In genomic region chr12:98180235-98180800, GRCm38 (mm10) we compare ENCODE assay signal across 18 mouse cellular contexts.
DNase-seq lines count a peak whose midpoint lies in the region; ATAC-seq and TF ChIP-seq lines count a peak whose summit lies in the region.
"Had no signal": no experiment of that assay in that cellular context is flagged by ENCODE, and none has a peak within 500 bp of the region (broad histone marks: within the 10 kb centered on the region; RNA-seq: fewer than 3 reads in every experiment).

No protein-coding gene starts in this region.

- H3K27me3 ChIP-seq in hindbrain, postnatal 0 days (ENCODE audit: insufficient read depth, low read length) = no peaks in the 10 kb centered on the region
- H3K27me3 ChIP-seq in hindbrain, embryonic 12.5 days = 0 out of 2 replicates have a peak, but pooled peaks cover 4% of the 10 kb centered on the region
- H3K27me3 ChIP-seq: hindbrain, embryonic 15.5 days; neural tube, embryonic 12.5 days had no signal

- in situ Hi-C loops in ES-E14 (cut with MboI; ENCODE audit: low sequenced_read_pairs in 2 of 2, unreplicated experiment in 2 of 2) = no loop called here

- H3K9me3 ChIP-seq in hindbrain, postnatal 0 days (ENCODE audit: low read length) = no peaks in the 10 kb centered on the region
- no peaks in the 10 kb centered on the region for H3K9me3 ChIP-seq in hindbrain, embryonic 12.5 days (replicated peaks)
- no peaks in the 10 kb centered on the region for H3K9me3 ChIP-seq in ES-E14 (ENCODE audit: control insufficient read depth, insufficient read depth, low read depth, low read length)
- H3K9me3 ChIP-seq: heart, embryonic 15.5 days; hindbrain, embryonic 15.5 days; neural tube, embryonic 12.5 days had no signal

- intact Hi-C loops in gastrocnemius, adult 2 months (cut with DNase I) = loop anchor here (5.0 kb wide), 1 partner anchor 308 kb away; no protein-coding TSS in a partner anchor

- no peak overlapping the region for H3K4me3 ChIP-seq in hindbrain, postnatal 0 days (ENCODE audit: low read length)
- H3K4me3 ChIP-seq in hindbrain, embryonic 12.5 days = no peak overlapping the region
- no peak overlapping the region for H3K4me3 ChIP-seq in ES-E14 (ENCODE audit: insufficient read depth in 1 of 2, low read depth in 1 of 2, low read length in 2 of 2, poor library complexity in 1 of 2, severe bottlenecking in 1 of 2)
- H3K4me3 ChIP-seq in gastrocnemius, adult 2 months = no peak overlapping the region
- H3K4me3 ChIP-seq: heart, embryonic 15.5 days; hindbrain, embryonic 15.5 days; neural tube, embryonic 12.5 days had no signal

- peak; percentile 6 to 27 for DNase-seq in cerebellum, postnatal 25 days
- no peak for DNase-seq in cerebellum, postnatal 4 days (ENCODE audit: low spot score in 2 of 2)
- DNase-seq in hindbrain, postnatal 0 days (ENCODE audit: low spot score) = no peak
- DNase-seq in 3T3-L1 (ENCODE audit: low read depth, low spot score) = peak; percentile 11
- peak; percentile 30 for DNase-seq in ES-E14 (ENCODE audit: low read depth, low spot score)
- DNase-seq in gastrocnemius, adult 2 months = no peak
- DNase-seq in urinary bladder, adult 2 months (ENCODE audit: low spot score) = no peak
- DNase-seq: cerebellum, adult 11 months; embryo, embryonic 11 days; gastrocnemius, postnatal 36 days; kidney, adult 18-20 months; right cerebral cortex, postnatal 14 days; thymus, postnatal 36 days had no signal

- no peak overlapping the region for H3K9ac ChIP-seq in hindbrain, postnatal 0 days (replicated peaks; ENCODE audit: low read length)
- no peak overlapping the region for H3K9ac ChIP-seq in hindbrain, embryonic 12.5 days
- no peak overlapping the region for H3K9ac ChIP-seq in ES-E14 (ENCODE audit: insufficient read depth, low read depth, low read length, poor library complexity, severe bottlenecking)
- H3K9ac ChIP-seq: heart, embryonic 15.5 days; hindbrain, embryonic 15.5 days; neural tube, embryonic 12.5 days had no signal

- no peak overlapping the region for H3K27ac ChIP-seq in hindbrain, postnatal 0 days
- no peak overlapping the region for H3K27ac ChIP-seq in hindbrain, embryonic 12.5 days
- no peak overlapping the region for H3K27ac ChIP-seq in ES-E14 (ENCODE audit: insufficient read depth, low read depth, low read length, poor library complexity, severe bottlenecking)
- H3K27ac ChIP-seq in gastrocnemius, adult 2 months = no peak overlapping the region
- H3K27ac ChIP-seq: heart, embryonic 15.5 days; hindbrain, embryonic 15.5 days; macrophage; neural tube, embryonic 12.5 days had no signal

- 94% methylated on average over 16 of the region's 16 CpGs for whole genome bisulfite sequencing in hindbrain, postnatal 0 days
- WGBS in hindbrain, embryonic 12.5 days = 94% methylated on average over 16 of the region's 16 CpGs

- TF ChIP-seq CTCF in hindbrain, postnatal 0 days (IDR thresholded peaks at IDR 0.05; ENCODE audit: low read depth) = peak; percentile 26
- no peak for TF ChIP-seq CTCF in gastrocnemius, adult 2 months (IDR thresholded peaks at IDR 0.05)

- ATAC-seq in hindbrain, postnatal 0 days = no peak
- no peak for ATAC-seq in hindbrain, embryonic 12.5 days (ENCODE audit: low FRiP score)

- no peaks in the 10 kb centered on the region for H3K4me1 ChIP-seq in hindbrain, postnatal 0 days (ENCODE audit: insufficient read depth, low read length)
- H3K4me1 ChIP-seq in hindbrain, embryonic 12.5 days = no peaks in the 10 kb centered on the region
- no peaks in the 10 kb centered on the region for H3K4me1 ChIP-seq in ES-E14 (ENCODE audit: control insufficient read depth in 2 of 2, insufficient read depth in 2 of 2, low read length in 2 of 2, poor library complexity in 1 of 2)
- H3K4me1 ChIP-seq: neural tube, embryonic 12.5 days had no signal

- H3K36me3 ChIP-seq in hindbrain, postnatal 0 days (ENCODE audit: insufficient read depth, low read length) = no peaks in the 10 kb centered on the region
- no peaks in the 10 kb centered on the region for H3K36me3 ChIP-seq in hindbrain, embryonic 12.5 days
- H3K36me3 ChIP-seq in ES-E14 (ENCODE audit: control insufficient read depth, insufficient read depth, low read length, poor library complexity, severe bottlenecking) = no peaks in the 10 kb centered on the region
- H3K36me3 ChIP-seq: heart, embryonic 15.5 days; hindbrain, embryonic 15.5 days; neural tube, embryonic 12.5 days had no signal

- no peak overlapping the region for H3K4me2 ChIP-seq in hindbrain, postnatal 0 days (ENCODE audit: low read depth, low read length)
- no peak overlapping the region for H3K4me2 ChIP-seq in hindbrain, embryonic 12.5 days (replicated peaks)
- H3K4me2 ChIP-seq: heart, embryonic 15.5 days; hindbrain, embryonic 15.5 days; neural tube, embryonic 12.5 days had no signal

TF ChIP-seq in ES-E14, 5 proteins besides CTCF, POLR2A, EP300 and RAD21:
- TF ChIP-seq ZC3H11A (IDR thresholded peaks at IDR 0.05; ENCODE audit: borderline replicate concordance, low read depth, low read length) = peak; percentile 36; the same call in 1 of the 2 replicates
- no peak for TF ChIP-seq MAFK (IDR thresholded peaks at IDR 0.05; ENCODE audit: insufficient read depth, low read depth, low read length)
- no peak for TF ChIP-seq CHD2 (IDR thresholded peaks at IDR 0.05; ENCODE audit: low read depth, low read length)
- peak; percentile 61; the same call in 1 of the 2 replicates for TF ChIP-seq ZNF384 (IDR thresholded peaks at IDR 0.05; ENCODE audit: low read depth, low read length)
- no peak for TF ChIP-seq HCFC1 (IDR thresholded peaks at IDR 0.05; ENCODE audit: borderline replicate concordance, insufficient read depth, low read length)

Comparison
In these comparisons a context has a peak if more than half of its experiments do, and no peak if none do; other contexts are left out.
1. DNase-seq: peak in cerebellum, postnatal 25 days (2 of 2), 3T3-L1 (single experiment) and ES-E14 (single experiment); none in cerebellum, postnatal 4 days (0 of 2), hindbrain, postnatal 0 days (single experiment), gastrocnemius, adult 2 months (single experiment) and urinary bladder, adult 2 months (single experiment).